In genomic region chr5:137671443-137672240, GRCm38 (mm10) we compare ENCODE assay signal across 8 mouse cellular contexts. TPM values are rescaled to one million over a fixed set of nuclear protein-coding genes. Genes with fewer than 3 reads are reported as not detected.
DNase-seq lines count a peak whose midpoint lies in the region; ATAC-seq and TF ChIP-seq lines count a peak whose summit lies in the region.

No protein-coding gene starts in this region.

- intact Hi-C loops in gastrocnemius, postnatal 36 days (cut with DNase I), result no loop called here

- H3K9ac ChIP-seq in liver, postnatal 0 days (replicated peaks), result peak overlapping the region; percentile 13; the same call in 1 of the 2 replicates

- no peak for DNase-seq in frontal cortex, postnatal 25 days (ENCODE audit: low spot score in 2 of 2)
- DNase-seq in adrenal gland, postnatal 14 days, result peak; percentile 92
- peak; percentile 53 to 77 for DNase-seq in gastrocnemius, postnatal 36 days
- peak; percentile 91 for DNase-seq in kidney, adult 18-20 months
- peak; percentile 79 for DNase-seq in liver, postnatal 0 days
- DNase-seq in cerebellum, adult 11 months, result no peak

- H3K4me2 ChIP-seq in liver, postnatal 0 days (ENCODE audit: low read depth, low read length), result peak overlapping the region; percentile 4

- H3K4me3 ChIP-seq in liver, postnatal 0 days (ENCODE audit: low read depth, low read length), result no peak overlapping the region
- H3K4me3 ChIP-seq in small intestine, adult 2 months (ENCODE audit: low read depth, low read length), result 0 out of 2 replicates have a peak overlapping the region, but pooled peaks have one; percentile 10

- no peaks in the 10 kb centered on the region for H3K9me3 ChIP-seq in liver, postnatal 0 days (ENCODE audit: low read length)

- peak; percentile 96 for ATAC-seq in frontal cortex, adult (ENCODE audit: low TSS enrichment)
- ATAC-seq in liver, postnatal 0 days, result peak; percentile 81

- TF ChIP-seq CTCF in liver, postnatal 0 days (IDR thresholded peaks at IDR 0.05; ENCODE audit: low read depth), result no peak
- no peak for TF ChIP-seq CTCF in small intestine, adult 2 months (IDR thresholded peaks at IDR 0.05; ENCODE audit: extremely low read depth, insufficient read length, insufficient replicate concordance, low read depth, low read length)

- peak overlapping the region; percentile 89 for H3K27ac ChIP-seq in liver, postnatal 0 days (ENCODE audit: low read depth)
- peak overlapping the region; percentile 92 for H3K27ac ChIP-seq in small intestine, adult 2 months (ENCODE audit: insufficient read depth, low read depth, low read length)

- TF ChIP-seq EP300 in liver, postnatal 0 days (IDR thresholded peaks at IDR 0.05; ENCODE audit: low read depth), result peak; percentile 70

- no peaks in the 10 kb centered on the region for H3K27me3 ChIP-seq in liver, postnatal 0 days (ENCODE audit: insufficient read depth, low read length)
- H3K27me3 ChIP-seq in small intestine, adult 2 months (ENCODE audit: control insufficient read depth, insufficient read depth, low read length), result no peaks in the 10 kb centered on the region

- TF ChIP-seq POLR2A in small intestine, adult 2 months (IDR thresholded peaks at IDR 0.05; ENCODE audit: low read depth, low read length), result no peak

- peaks cover 47% of the 10 kb centered on the region for H3K4me1 ChIP-seq in liver, postnatal 0 days (ENCODE audit: insufficient read depth)
- H3K4me1 ChIP-seq in small intestine, adult 2 months (ENCODE audit: control insufficient read depth, insufficient read depth, insufficient read length, low read length), result peaks cover 33% of the 10 kb centered on the region; the same call in 1 of the 2 replicates

- WGBS in liver, postnatal 0 days (ENCODE audit: insufficient replicate concordance), result 13% methylated on average over 9 of the region's 9 CpGs
- under 1% methylated on average over 9 of the region's 9 CpGs for WGBS in small intestine, adult 2 months

- peaks cover 12% of the 10 kb centered on the region for H3K36me3 ChIP-seq in liver, postnatal 0 days (replicated peaks; ENCODE audit: insufficient read depth, low read length)
- H3K36me3 ChIP-seq in small intestine, adult 2 months (ENCODE audit: control insufficient read depth, insufficient read depth, low read length), result peaks cover 6% of the 10 kb centered on the region; the same call in 1 of the 2 replicates

RNA-seq across cellular contexts. Expression of gene Agfg2, which starts 12.9 kb away (rescaled TPM):
- total RNA-seq in adrenal gland, postnatal 14 days (2021), result 22.9 and 25.3 TPM in 2 replicates
- total RNA-seq in gastrocnemius, postnatal 36 days (2021), result 1 to 10 TPM; 3.8 to 4.6 TPM
- 29.5 and 34.1 TPM in 2 replicates for polyA plus RNA-seq in liver, postnatal 0 days (2015; fragmentation: Nextera tagmentation; extraction: Ambion mirVana)
- polyA plus RNA-seq in small intestine, adult 2 months (2012; rRNA removed), result 6.1 and 11.6 TPM in 2 replicates

RNA-seq across cellular contexts. Expression of gene Irs3, which starts 26.1 kb away (rescaled TPM):
- 4.2 and 4.6 TPM in 2 replicates for total RNA-seq in adrenal gland, postnatal 14 days (2021)
- total RNA-seq in gastrocnemius, postnatal 36 days (2021), result under 1 TPM; 0.47 to 0.48 TPM
- polyA plus RNA-seq in liver, postnatal 0 days (2015; fragmentation: Nextera tagmentation; extraction: Ambion mirVana), result 0.11 TPM in 1 of 2 replicates, not detected in the other
- polyA plus RNA-seq in small intestine, adult 2 months (2012; rRNA removed), result 0.35 and 0.43 TPM in 2 replicates

RNA-seq across cellular contexts. Expression of gene Sap25, which starts 30.5 kb away (rescaled TPM):
- 7.4 and 12.8 TPM in 2 replicates for total RNA-seq in adrenal gland, postnatal 14 days (2021)
- total RNA-seq in gastrocnemius, postnatal 36 days (2021), result 1 to 10 TPM; 2.3 to 2.7 TPM
- 3.4 and 4.0 TPM in 2 replicates for polyA plus RNA-seq in liver, postnatal 0 days (2015; fragmentation: Nextera tagmentation; extraction: Ambion mirVana)
- 86.6 and 155 TPM in 2 replicates for polyA plus RNA-seq in small intestine, adult 2 months (2012; rRNA removed)

RNA-seq across cellular contexts. Expression of gene Gm20605, which starts 42.7 kb away (rescaled TPM):
- total RNA-seq in adrenal gland, postnatal 14 days (2021), result 7.2 and 11.6 TPM in 2 replicates
- 1 to 10 TPM; 2.0 to 2.9 TPM for total RNA-seq in gastrocnemius, postnatal 36 days (2021)
- 2.4 and 2.6 TPM in 2 replicates for polyA plus RNA-seq in liver, postnatal 0 days (2015; fragmentation: Nextera tagmentation; extraction: Ambion mirVana)
- polyA plus RNA-seq in small intestine, adult 2 months (2012; rRNA removed), result 19.1 and 29.0 TPM in 2 replicates

RNA-seq across cellular contexts. Expression of gene Lrch4, which starts 42.7 kb away (rescaled TPM):
- 30.1 and 35.9 TPM in 2 replicates for total RNA-seq in adrenal gland, postnatal 14 days (2021)
- 10 to 100 TPM; 13.6 to 13.8 TPM for total RNA-seq in gastrocnemius, postnatal 36 days (2021)
- polyA plus RNA-seq in liver, postnatal 0 days (2015; fragmentation: Nextera tagmentation; extraction: Ambion mirVana), result 24.1 and 24.3 TPM in 2 replicates
- polyA plus RNA-seq in small intestine, adult 2 months (2012; rRNA removed), result 38.4 and 54.1 TPM in 2 replicates

Comparison
In these comparisons a context has a peak if more than half of its experiments do, and no peak if none do; other contexts are left out.
1. DNase-seq: peak in adrenal gland, postnatal 14 days (single experiment), gastrocnemius, postnatal 36 days (2 of 2), kidney, adult 18-20 months (single experiment) and liver, postnatal 0 days (single experiment); none in frontal cortex, postnatal 25 days (0 of 2) and cerebellum, adult 11 months (single experiment).